Mouse (Mus musculus) adrenal gland, adult 8-10 months (tissue): Measurements from ENCODE around the gene Il17a. TPM values are rescaled to one million over a fixed set of nuclear protein-coding genes. Genes with fewer than 3 reads are reported as not detected.
"Not testable (repeated sequence)": the region's sequence is repeated elsewhere in the genome, so short reads cannot be mapped to it uniquely, and the experiment has no call there.

ENCODE experiments used
- DNase-seq: peaks from one replicate; pipeline ENCODE4 v3.0.0; 2022
- total RNA-seq, 4 experiments: library from RNA; stranded (reverse); gene quantifications; 2 replicates each; pipeline ENCODE4 v1.2.4; 2022

The Il17a gene
- total RNA-seq, result not detected

- no peak for DNase-seq
Measured at GRCm38 (mm10) chr1:20730903-20731302, at the start of gene Il17a. Gene Il17a, plus strand, starts transcription at chr1:20730905.

- DNase-seq, result no peak
Measured at GRCm38 (mm10) chr1:20682849-20683248, 47.9 kb upstream of the Il17a start.

GRCm38 (mm10) chr1:20683386-20683785, 47.3 kb upstream of the Il17a start:
- no peak for DNase-seq

- no peak for DNase-seq
Measured at GRCm38 (mm10) chr1:20683853-20684252, 46.9 kb upstream of the Il17a start.

- DNase-seq, result no peak
Measured at GRCm38 (mm10) chr1:20684403-20684802, 46.3 kb upstream of the Il17a start.

GRCm38 (mm10) chr1:20685393-20685792, 45.3 kb upstream of the Il17a start:
- DNase-seq, result no peak

- no peak for DNase-seq
Measured at GRCm38 (mm10) chr1:20685907-20686306, 44.8 kb upstream of the Il17a start.

GRCm38 (mm10) chr1:20691336-20691735, 39.4 kb upstream of the Il17a start:
- no peak for DNase-seq

GRCm38 (mm10) chr1:20693634-20694313, 36.9 kb upstream of the Il17a start:
- no peak for DNase-seq

GRCm38 (mm10) chr1:20700011-20700410, 30.7 kb upstream of the Il17a start:
- DNase-seq, result no peak

GRCm38 (mm10) chr1:20736572-20736971, 5.9 kb downstream of the Il17a start:
- no peak for DNase-seq

- DNase-seq, result no peak
Measured at GRCm38 (mm10) chr1:20738483-20738882, 7.8 kb downstream of the Il17a start.

GRCm38 (mm10) chr1:20740496-20740998, 9.8 kb downstream of the Il17a start:
- no peak for DNase-seq

GRCm38 (mm10) chr1:20754439-20754838, 23.7 kb downstream of the Il17a start:
- DNase-seq, result no peak

GRCm38 (mm10) chr1:20757586-20757985, 26.9 kb downstream of the Il17a start:
- peak; percentile 37 for DNase-seq

GRCm38 (mm10) chr1:20759799-20760198, 29.1 kb downstream of the Il17a start:
- no peak for DNase-seq

GRCm38 (mm10) chr1:20760331-20760730, 29.6 kb downstream of the Il17a start:
- DNase-seq, result no peak

- no peak for DNase-seq
Measured at GRCm38 (mm10) chr1:20761411-20761810, 30.7 kb downstream of the Il17a start.

- no peak for DNase-seq
Measured at GRCm38 (mm10) chr1:20766526-20766925, 35.8 kb downstream of the Il17a start.

- DNase-seq, result not testable (repeated sequence)
Measured at GRCm38 (mm10) chr1:20774026-20774730, 43.5 kb downstream of the Il17a start.

GRCm38 (mm10) chr1:20778366-20778765, 47.7 kb downstream of the Il17a start:
- DNase-seq, result no peak
